Mouse (Mus musculus): Measurements from ENCODE around the gene Zmynd8. TPM values are rescaled to one million over a fixed set of nuclear protein-coding genes. Genes with fewer than 3 reads are reported as not detected.

Zmynd8 gene
- total and polyA plus RNA-seq, 3 experiments, result 30.3 to 89.2 (median 41.6) TPM

- no peak overlapping the region for H3K9ac ChIP-seq (ENCODE audit: control insufficient read depth, low read depth, low read length, poor library complexity, severe bottlenecking)
Observed at GRCm38 (mm10) chr2:165793283-165793638, 105.6 kb downstream of the Zmynd8 start.

GRCm38 (mm10) chr2:165792431-165793282, 106.2 kb downstream of the Zmynd8 start:
- Histone ChIP-seq H3K79me2 (ENCODE audit: control insufficient read depth, insufficient read depth, low read length, poor library complexity) (no peaks in the 10 kb centered on the region), H3K27me3 (ENCODE audit: control insufficient read depth in 1 of 2, insufficient read depth in 2 of 2, low read length in 2 of 2) (no peaks in the 10 kb centered on the region), H3K4me1 (ENCODE audit: control insufficient read depth in 1 of 2, insufficient read depth in 2 of 2, low read length in 2 of 2) (no peaks in the 10 kb centered on the region), H3K4me3 (ENCODE audit: control insufficient read depth in 1 of 2, insufficient read depth in 1 of 2, low read depth in 2 of 2, low read length in 2 of 2) (no peak overlapping the region), H3K36me3 (ENCODE audit: control insufficient read depth in 1 of 2, insufficient read depth in 2 of 2, low read length in 2 of 2) (peaks cover 0 to 5% of the 10 kb centered on the region in 2 experiments; a peak in 1 of 4 replicates), H3K9ac (ENCODE audit: control insufficient read depth, low read depth, low read length, poor library complexity, severe bottlenecking) (no peak overlapping the region), H3K27ac (ENCODE audit: control insufficient read depth, low read depth, low read length) (no peak overlapping the region), H3K9me3 (replicated peaks; ENCODE audit: insufficient read depth, low read length) (no peaks in the 10 kb centered on the region)
- TF ChIP-seq CHD2 (IDR thresholded peaks at IDR 0.05; ENCODE audit: low read length), result no peak
- TF ChIP-seq USF2 (IDR thresholded peaks at IDR 0.05; ENCODE audit: borderline replicate concordance in 1 of 2, insufficient read depth in 1 of 2, low read depth in 1 of 2, low read length in 2 of 2), result no peak
- TF ChIP-seq ZMIZ1 (IDR thresholded peaks at IDR 0.05; ENCODE audit: low read depth, low read length), result no peak
- no peak for TF ChIP-seq KAT2A (conservative IDR thresholded peaks at IDR 0.05; ENCODE audit: low read depth, low read length)
- TF ChIP-seq RAD21 (IDR thresholded peaks at IDR 0.05; ENCODE audit: low read depth, low read length), result no peak
- TF ChIP-seq POLR2AphosphoS5 (IDR thresholded peaks at IDR 0.05; ENCODE audit: borderline replicate concordance, low read depth, low read length), result no peak
- no peak for TF ChIP-seq RCOR1 (IDR thresholded peaks at IDR 0.05; ENCODE audit: low read depth, low read length)
- TF ChIP-seq POLR2AphosphoS2 (IDR thresholded peaks at IDR 0.05; ENCODE audit: low read length), result no peak
- no peak for TF ChIP-seq E2F4 (IDR thresholded peaks at IDR 0.05; ENCODE audit: borderline replicate concordance, low read depth, low read length)
- no peak for TF ChIP-seq SMC3 (IDR thresholded peaks at IDR 0.05; ENCODE audit: low read depth, low read length)
- no peak for TF ChIP-seq TAL1 (IDR thresholded peaks at IDR 0.05; ENCODE audit: low read length)
- no peak for DNase-seq (ENCODE audit: low read depth, low spot score)

More at GRCm38 (mm10) chr2:165793283-165793638, 105.6 kb downstream of the Zmynd8 start:
- H3K9me3 ChIP-seq (replicated peaks; ENCODE audit: insufficient read depth, low read length), result no peaks in the 10 kb centered on the region
- no peak overlapping the region for H3K4me3 ChIP-seq (ENCODE audit: control insufficient read depth in 1 of 2, insufficient read depth in 1 of 2, low read depth in 2 of 2, low read length in 2 of 2)
- H3K27ac ChIP-seq (ENCODE audit: control insufficient read depth, low read depth, low read length), result no peak overlapping the region
- TF ChIP-seq TAL1 (IDR thresholded peaks at IDR 0.05; ENCODE audit: low read length), result 0 out of 2 replicates have a peak, but pooled peaks have one; percentile 3
- peak; percentile 57; the same call in 1 of the 2 replicates for TF ChIP-seq ETS1 (IDR thresholded peaks at IDR 0.05; ENCODE audit: low read depth, low read length)
- TF ChIP-seq TCF12 (IDR thresholded peaks at IDR 0.05; ENCODE audit: low read depth, low read length), result peak; percentile 54
- no peak for TF ChIP-seq GABPA (IDR thresholded peaks at IDR 0.05; ENCODE audit: low read depth, low read length)
- no peak for TF ChIP-seq POLR2AphosphoS2 (IDR thresholded peaks at IDR 0.05; ENCODE audit: low read length)
- DNase-seq (ENCODE audit: low read depth, low spot score), result no peak
- H3K36me3 ChIP-seq (ENCODE audit: control insufficient read depth in 1 of 2, insufficient read depth in 2 of 2, low read length in 2 of 2), result peaks cover 0 to 5% of the 10 kb centered on the region in 2 experiments; a peak in 1 of 4 replicates
- H3K79me2 ChIP-seq (ENCODE audit: control insufficient read depth, insufficient read depth, low read length, poor library complexity), result no peaks in the 10 kb centered on the region
- no peaks in the 10 kb centered on the region for H3K4me1 ChIP-seq (ENCODE audit: control insufficient read depth in 1 of 2, insufficient read depth in 2 of 2, low read length in 2 of 2)
- no peaks in the 10 kb centered on the region for H3K27me3 ChIP-seq (ENCODE audit: control insufficient read depth in 1 of 2, insufficient read depth in 2 of 2, low read length in 2 of 2)

All from MEL (cell line).